Mouse (Mus musculus) layer of hippocampus, postnatal 25 days (tissue): ENCODE measurements around the gene Nrros. TPM values are rescaled to one million over a fixed set of nuclear protein-coding genes. Genes with fewer than 3 reads are reported as not detected.

Source experiments
- DNase-seq, 2 experiments: peaks; one replicate each; pipeline ENCODE4 v3.0.0; 2022; ENCODE audit warnings: mixed read lengths in 2 of 2, low spot score in 1 of 2; ENCODE audit errors: extremely low spot score in 1 of 2
- total RNA-seq, 2 experiments: library from RNA; stranded (reverse); gene quantifications; 2 replicates each; pipeline ENCODE4 v1.2.3; 2021

Gene Nrros
- total RNA-seq, 2 experiments from 2014 or later = 8.9 to 10.6 TPM

DNA sequence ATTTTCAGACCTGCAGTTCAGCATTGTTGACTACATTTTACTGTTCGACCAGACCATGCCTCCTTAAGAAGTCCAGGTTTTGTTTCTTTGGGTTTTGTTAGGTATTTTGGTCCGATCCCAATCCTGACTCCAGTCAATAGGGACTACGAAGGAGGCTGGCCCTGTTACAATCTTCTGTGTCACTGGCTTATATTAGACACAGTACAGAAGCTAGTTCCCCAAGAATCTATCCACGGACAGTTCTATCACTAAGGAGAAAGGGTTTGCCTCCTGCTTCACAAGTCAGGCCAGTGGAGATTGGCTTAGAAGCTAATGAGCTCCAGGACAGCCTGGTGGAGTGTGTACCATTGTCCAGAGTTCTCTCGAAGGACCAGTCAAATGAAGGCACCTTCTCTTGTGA, 1.5 kb downstream of the Nrros start:
- DNase-seq = no peak

- DNase-seq = no peak
Measured at GRCm38 (mm10) chr16:32163392-32163791, 2.0 kb downstream of the Nrros start.

DNA sequence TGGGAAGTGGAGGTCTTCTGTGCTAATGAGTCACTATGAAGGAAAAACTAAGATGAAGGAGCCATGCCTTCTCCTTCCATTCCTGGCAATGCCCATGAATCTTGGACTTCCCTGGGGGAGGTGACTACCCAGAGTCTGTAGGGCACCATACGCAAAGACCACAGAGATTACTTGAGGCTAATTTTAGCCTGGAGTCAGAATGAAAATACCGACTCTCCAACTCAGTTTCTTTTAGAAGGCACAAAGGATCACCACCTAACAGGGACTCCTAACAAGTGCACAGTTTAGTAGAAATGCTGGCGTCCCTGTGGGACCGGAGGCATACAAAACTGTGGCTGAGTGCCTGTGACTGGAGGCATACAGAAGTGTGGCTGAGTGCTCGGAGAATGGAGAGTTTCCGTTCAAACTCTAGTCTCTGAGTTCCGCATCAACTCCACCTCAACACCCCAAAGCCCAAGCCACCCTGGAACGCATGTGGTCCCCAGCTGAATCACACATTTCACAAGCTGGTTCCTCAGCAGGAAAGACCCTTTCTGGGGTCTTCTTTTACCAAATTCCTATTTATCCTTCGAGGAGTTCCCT, 4.6 kb downstream of the Nrros start:
- DNase-seq = no peak

DNA sequence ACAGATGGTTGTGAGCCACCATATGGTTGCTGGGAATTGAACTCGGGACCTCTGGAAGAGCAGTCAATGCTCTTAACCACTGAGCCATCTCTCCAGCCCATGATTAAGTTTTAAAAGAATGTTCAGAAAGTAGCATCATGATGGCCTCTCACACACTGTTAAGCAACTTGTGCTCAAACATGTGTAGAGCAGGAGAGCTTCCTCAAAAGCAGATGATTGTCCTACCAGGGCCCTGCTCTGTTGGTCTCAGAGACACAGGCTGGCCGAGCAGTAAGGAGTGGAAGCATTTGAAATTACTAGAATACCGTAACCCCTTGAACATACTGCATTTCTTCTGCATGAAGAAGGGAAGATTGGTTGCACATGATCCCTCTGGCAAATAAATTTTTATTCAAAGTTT, 6.4 kb downstream of the Nrros start:
- DNase-seq = no peak

DNA sequence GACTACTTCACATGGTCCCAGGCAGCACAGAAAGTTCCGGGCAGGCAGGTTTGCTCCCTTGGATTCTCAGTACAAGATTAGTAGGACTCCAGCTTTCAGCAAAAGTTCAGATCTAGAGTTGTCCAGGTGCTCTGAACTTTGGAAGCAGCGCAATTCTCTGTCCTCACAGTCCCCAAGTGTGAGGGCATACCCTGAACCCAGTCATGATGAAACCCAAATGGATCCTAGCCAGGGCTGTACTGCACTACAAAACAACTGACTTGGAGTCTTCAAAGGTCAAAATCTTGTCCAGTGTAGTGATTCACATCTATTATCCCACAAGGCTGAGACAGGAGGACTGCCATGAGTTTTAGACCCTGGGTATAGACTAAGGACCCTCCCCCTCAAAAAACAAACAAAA, 8.0 kb downstream of the Nrros start:
- no peak for DNase-seq

DNA sequence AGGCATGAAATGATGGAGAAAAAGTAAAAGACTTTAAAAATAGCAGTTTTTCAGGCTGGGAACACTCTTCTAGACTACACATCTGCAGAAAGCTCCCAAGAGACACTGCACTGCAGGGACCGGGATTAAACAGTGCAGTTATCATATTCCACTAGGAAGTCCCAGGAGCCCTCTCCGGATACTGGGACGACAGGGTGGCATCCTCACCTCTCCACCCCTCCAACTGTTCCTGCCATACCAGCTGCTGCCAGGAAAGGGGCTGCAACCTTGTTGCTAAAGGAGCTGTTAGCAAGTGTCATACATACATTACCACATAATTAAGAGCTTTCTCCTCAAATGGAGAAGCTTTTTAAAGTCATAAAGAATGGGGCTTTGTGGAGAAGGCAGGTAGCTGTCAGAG, 8.7 kb downstream of the Nrros start:
- DNase-seq = no peak

- peak; percentile 34 to 59 for DNase-seq
Measured at GRCm38 (mm10) chr16:32154437-32154836, 11.0 kb downstream of the Nrros start.

DNA sequence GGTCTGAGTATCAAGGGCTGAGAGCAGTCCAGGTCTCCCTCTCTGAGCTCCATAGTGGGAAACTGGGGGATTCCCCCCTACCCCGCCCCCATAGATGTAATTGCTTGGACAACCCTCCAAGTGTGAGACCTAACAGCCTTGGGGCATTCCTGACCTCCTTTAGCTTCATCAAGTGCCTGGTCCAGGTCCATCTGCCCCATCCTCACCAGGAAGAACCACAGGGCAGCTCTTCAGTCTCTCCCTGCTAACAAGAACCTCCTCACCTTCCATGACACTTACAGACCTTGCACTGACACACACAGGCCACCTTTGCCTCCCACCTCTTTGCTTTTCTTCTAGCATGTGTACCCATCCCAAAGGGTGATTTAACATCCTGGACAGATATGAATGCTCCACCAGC, 11.4 kb downstream of the Nrros start:
- DNase-seq = no peak

DNA sequence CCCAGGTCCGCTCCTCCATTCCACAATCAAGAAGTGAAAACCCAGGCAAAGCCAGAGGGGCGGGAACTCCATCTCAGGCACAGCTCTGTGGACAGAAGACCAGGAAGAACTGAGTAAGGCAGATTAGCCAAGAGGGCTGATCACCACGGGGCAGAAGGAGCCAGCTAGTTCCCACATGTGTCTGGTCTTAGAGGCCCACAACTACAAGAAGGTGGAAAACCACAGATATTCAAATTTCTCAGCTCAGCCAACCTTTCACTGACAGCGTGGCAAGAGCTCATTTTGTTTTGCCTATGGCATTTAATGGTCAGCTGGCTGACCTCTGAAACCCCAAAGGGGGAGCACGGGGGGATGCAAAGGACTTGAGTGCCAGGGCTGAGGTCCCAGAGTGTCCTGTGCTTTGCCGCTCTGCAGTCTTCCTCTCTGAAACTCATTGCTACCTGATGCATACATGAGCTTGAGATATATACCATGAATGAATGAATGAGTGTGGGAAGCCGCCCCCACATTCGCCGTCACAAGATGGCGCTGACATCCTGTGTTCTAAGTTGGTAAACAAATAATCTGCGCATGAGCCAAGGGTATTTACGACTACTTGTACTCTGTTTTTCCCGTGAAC, 17.7 kb downstream of the Nrros start:
- no peak for DNase-seq

DNA sequence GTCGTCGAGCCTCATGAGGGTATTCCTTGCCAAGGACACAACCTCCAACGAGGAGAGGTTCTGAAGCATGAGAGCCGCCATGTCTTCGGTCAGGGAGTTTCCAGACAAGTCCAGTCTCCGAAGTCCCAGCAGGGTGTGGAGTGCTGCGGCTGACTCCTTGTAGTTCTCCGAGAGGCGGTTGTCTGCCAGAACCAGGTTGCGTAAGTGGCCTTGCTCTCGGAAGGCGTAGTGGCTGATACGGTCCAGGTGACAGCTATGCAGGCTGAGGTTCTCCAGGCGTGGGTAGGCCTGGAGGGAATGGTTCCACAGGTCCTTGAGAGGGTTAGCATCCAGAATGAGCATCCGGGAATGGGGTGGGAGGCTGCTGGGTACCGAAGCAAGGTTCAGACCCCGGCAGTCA, 20.8 kb downstream of the Nrros start:
- DNase-seq = no peak

DNA sequence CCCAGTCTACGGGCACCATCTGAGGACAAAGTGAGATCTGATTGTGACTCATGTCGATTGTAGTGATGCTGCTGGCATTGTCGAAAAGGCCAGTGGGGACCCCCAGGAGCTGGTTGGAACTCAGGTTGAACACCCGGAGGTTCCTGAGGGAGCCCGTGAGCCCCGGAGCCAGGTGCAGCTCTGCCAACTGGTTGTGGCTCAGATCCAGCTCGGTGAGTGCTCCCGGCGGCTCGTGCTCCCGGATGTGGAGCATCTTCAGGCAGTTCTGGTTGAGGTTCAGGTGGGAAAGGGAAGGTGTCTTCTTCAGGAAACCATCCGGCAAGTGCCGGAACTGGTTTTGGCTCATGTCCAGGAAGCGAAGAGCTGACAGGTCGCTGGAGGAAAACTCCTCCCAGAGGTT, 21.6 kb downstream of the Nrros start:
- no peak for DNase-seq

- no peak for DNase-seq
Measured at GRCm38 (mm10) chr16:32138954-32139353, 26.4 kb downstream of the Nrros start.

DNA sequence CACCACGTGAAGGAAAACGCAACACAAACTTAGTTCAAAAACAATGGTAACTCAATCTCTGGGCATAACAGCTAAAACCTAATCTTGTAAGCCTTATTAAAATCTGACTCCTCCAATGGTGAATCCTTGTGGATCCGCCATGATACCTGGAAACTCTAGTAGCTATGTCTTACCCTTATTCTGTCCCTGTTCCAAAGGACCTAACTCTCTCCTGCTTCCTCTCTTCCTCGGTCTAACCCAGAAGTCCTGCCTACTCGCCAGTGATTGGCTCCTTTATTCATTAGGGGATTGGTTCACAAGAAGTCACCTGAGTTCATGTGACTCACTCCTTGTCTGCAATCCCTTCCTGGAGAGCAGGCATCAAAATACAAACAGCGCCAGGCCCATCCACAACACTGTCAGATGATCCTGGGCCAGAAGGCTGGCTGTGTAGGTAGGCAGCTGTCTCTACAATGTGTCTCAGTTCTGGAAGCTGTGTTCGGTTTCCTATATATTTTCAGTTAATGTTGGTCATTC, 29.5 kb downstream of the Nrros start:
- DNase-seq = no peak

- no peak for DNase-seq
Measured at GRCm38 (mm10) chr16:32133148-32133547, 32.2 kb downstream of the Nrros start.

DNA sequence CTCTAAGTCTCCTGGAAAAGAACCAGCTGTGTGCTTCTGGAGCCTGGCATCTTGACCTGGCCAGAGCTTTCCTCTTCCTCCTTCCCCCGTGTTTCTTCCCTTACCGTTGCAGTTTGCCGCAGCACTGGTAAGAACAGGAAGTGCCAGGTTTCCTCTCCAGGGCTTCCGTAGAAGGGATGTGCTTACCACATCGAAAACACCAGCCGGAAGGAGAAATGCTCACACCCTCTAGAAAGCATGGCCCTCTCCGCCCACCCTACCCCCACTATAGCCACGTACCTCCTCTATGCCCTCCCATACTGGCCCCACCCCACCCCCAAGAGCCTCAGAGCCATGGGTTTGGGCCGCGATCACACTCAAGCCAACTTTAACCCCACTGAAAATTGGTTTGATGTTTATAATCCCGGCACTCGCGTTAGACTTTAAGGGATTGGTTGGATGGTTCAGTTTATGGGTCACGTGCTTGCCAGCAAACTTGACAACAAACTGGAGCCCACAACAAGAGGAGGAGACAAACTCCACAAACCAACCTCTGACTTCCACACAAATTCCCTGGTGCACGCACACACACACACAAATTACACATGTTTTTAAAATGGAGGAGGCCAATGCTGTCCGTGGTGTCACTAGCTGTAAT, 35.1 kb downstream of the Nrros start:
- no peak for DNase-seq

GRCm38 (mm10) chr16:32129449-32130189, 35.8 kb downstream of the Nrros start:
- no peak for DNase-seq

- DNase-seq = no peak
Measured at GRCm38 (mm10) chr16:32127046-32127445, 38.3 kb downstream of the Nrros start.

DNA sequence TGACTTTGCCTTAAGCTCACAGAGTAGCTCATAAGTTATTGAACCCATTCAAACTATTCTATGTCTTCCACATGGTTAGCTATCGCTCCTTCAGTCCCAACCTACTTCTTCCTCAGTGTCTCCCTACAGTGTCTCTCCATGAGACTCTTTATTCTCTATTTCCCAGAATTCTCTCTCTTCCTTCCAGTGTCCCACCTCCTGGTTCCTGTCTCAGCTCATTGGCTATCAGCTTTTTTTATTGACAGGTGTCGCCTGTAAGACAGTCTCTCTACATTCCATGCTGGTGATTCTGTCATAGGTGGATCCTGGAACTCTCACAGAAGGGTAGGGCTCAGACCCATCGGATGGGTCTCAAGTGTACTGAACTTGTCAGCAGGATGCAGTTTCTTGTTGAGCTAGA, 40.0 kb downstream of the Nrros start:
- no peak for DNase-seq

DNA sequence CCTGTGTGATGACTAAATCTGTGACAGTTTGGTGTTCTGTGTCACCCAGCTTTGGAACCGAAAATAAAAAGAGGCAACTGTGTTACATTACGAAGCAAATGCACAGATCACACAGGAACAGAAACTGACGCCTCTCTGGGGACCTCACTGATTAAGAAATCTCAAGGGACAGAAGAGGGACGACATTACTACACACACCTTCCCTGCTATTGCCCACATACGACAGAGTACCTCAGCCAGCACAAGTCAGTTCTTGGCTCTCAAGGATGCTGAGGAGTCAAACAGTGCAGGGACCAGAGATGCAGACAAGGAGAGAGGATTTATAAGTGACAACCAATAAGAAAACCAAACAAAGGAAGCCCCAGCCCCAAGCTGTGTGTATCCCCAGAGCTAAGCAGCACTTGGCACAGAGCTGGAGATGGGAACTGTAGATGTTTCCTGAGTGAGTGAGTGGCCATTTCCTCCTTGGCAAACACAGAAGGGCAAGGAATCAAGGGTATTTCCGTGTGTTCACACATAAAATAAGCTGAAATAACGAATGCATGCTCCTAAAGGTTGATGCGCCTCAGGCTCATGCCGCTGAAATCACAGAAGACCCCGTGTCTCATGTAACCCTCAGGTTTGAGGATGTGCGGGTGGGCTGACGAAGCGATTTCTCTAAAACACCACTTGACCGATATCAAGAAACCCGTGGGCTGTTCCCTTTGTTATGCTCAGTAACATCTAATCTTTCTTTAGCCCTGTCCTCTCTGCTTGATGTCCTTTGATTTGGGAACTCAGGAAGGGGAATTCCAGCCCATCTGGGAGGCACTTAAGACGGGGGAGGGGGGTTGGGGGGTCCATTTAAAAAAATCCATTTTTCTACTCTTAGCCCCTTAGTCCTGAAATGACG, 40.7 kb downstream of the Nrros start:
- DNase-seq = no peak

- no peak for DNase-seq
Measured at GRCm38 (mm10) chr16:32124020-32124419, 41.4 kb downstream of the Nrros start.
